Mouse (Mus musculus) intestine, embryonic 14.5 days (tissue): ENCODE data around the gene Galnt17. TPM values are rescaled to one million over a fixed set of nuclear protein-coding genes. Genes with fewer than 3 reads are reported as not detected.

Experiments used
- ATAC-seq: fragments of 200-750 bp; cut with Nextera tagmentation; replicated peaks from 2 replicates; pipeline ENCODE4 v1.8.0; 2017; ENCODE audit warnings: low read depth, moderate number of reproducible peaks, moderate TSS enrichment, moderate library complexity; ENCODE audit not compliant: low FRiP score, low TSS enrichment
- DNase-seq: peaks from one replicate; pipeline ENCODE4 v3.0.0-alpha.2; 2018; ENCODE audit warnings: low spot score
- H3K27ac ChIP-seq: fragments of 300-500 bp; sonication (generic); 2 replicates; pipeline ENCODE4 v1.5.1; 2014; ENCODE audit warnings: low read depth, mild to moderate bottlenecking, control low read depth
- H3K27me3 ChIP-seq: fragments of 300-500 bp; sonication (generic); replicated peaks from 2 replicates; pipeline ENCODE4 v1.6.1; 2014; ENCODE audit warnings: low read length, control low read depth; ENCODE audit not compliant: control insufficient read depth, insufficient read depth
- H3K36me3 ChIP-seq: fragments of 300-500 bp; sonication (generic); 2 replicates; pipeline ENCODE4 v1.6.1; 2014; ENCODE audit warnings: low read length, control low read depth; ENCODE audit not compliant: control insufficient read depth, insufficient read depth
- H3K4me1 ChIP-seq: fragments of 300-500 bp; sonication (generic); replicated peaks from 2 replicates; pipeline ENCODE4 v1.6.1; 2014; ENCODE audit warnings: low read length, control low read depth, mixed read lengths; ENCODE audit not compliant: control insufficient read depth, insufficient read depth
- H3K4me2 ChIP-seq: fragments of 300-500 bp; sonication (generic); 2 replicates; pipeline ENCODE4 v1.6.1; 2014; ENCODE audit warnings: low read length
- H3K4me3 ChIP-seq: fragments of 300-500 bp; sonication (generic); 2 replicates; pipeline ENCODE4 v1.5.1; 2014; ENCODE audit warnings: low read depth, low read length, control low read depth, mixed read lengths
- H3K9ac ChIP-seq: fragments of 300-500 bp; sonication (generic); 2 replicates; pipeline ENCODE4 v1.6.1; 2014; ENCODE audit warnings: mild to moderate bottlenecking, low read length
- H3K9me3 ChIP-seq: fragments of 300-500 bp; sonication (generic); 2 replicates; pipeline ENCODE4 v1.6.1; 2016; ENCODE audit warnings: low read length, control low read depth; ENCODE audit not compliant: control insufficient read depth
- WGBS: fragments of 180-500 bp; shearing (Covaris S2); extraction: QIAGEN DNeasy Blood & Tissue Kit; methylation state at CpG from one replicate; pipeline ENCODE4 v1.1.7; 2014; 5-methylcytosine and 5-hydroxymethylcytosine counted together
- polyA plus RNA-seq: library from polyadenylated mRNA; unstranded; fragments of >200 nt; fragmentation: Nextera tagmentation; extraction: Ambion mirVana; gene quantifications from 2 replicates; pipeline ENCODE4 v1.2.1, GENCODE M21; 2014

Galnt17 gene
- 0.69 and 1.0 TPM in 2 replicates for polyA plus RNA-seq

DNA sequence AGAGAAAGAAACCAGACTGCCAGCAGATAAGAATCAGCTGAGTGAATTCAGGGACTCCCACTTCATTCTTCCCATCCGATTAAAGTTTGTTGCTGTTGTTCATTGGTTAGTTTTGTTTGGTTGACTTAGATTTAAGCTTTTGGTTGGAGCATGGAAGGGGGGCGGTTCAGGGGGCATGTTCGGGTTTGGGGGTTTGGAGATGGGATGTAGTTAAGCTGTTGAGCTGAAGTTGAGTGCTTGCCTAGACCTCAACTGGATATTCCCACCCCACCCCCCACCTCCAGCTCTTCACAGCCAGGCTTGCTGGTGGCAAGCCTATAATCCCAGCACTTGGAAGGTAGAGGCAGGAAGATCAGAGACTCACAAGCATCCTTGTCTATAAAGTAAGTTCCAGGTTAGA, at the start of gene Galnt17:
Galnt17 (minus strand) TSS at position 101 of the 400 bp plus-strand sequence.
- no peaks in the 10 kb centered on the region for H3K9me3 ChIP-seq
- H3K27me3 ChIP-seq: peaks cover 30% of the 10 kb centered on the region
- H3K4me2 ChIP-seq: peak within 1 kb of the TSS; percentile 98
- peak within 1 kb of the TSS; percentile 69 for H3K4me3 ChIP-seq
- ATAC-seq (no peak), DNase-seq (no peak)
- WGBS: 44% methylated on average over 3 of the region's 3 CpGs
- H3K36me3 ChIP-seq: no peaks in the 10 kb centered on the region
- H3K4me1 ChIP-seq: peaks cover 6% of the 10 kb centered on the region; the same call in 1 of the 2 replicates
- peak within 1 kb of the TSS; percentile 51; the same call in 1 of the 2 replicates for H3K27ac ChIP-seq
- peak within 1 kb of the TSS; percentile 41 for H3K9ac ChIP-seq

DNA sequence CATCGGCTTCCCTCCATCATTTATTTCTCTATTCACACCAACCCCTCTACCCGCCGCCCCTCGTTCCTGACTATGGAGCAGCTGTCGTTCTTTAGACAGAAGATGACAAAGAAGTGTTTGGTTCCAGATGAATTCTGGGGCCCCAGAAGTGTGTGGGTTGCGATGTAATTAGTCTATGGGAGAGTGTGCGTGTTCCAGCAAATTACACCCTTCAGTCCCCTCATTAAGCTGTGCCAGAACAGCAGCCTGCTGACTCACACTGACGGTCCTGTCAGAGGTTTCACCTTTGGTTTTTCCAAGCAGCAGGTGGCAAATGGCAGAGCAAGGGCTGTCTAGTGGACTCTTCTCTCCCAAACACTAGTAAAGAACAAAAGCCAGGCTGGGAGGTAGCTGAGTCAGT, 26.2 kb upstream of the Galnt17 start:
- 83% methylated on average over 8 of the region's 8 CpGs for WGBS

DNA sequence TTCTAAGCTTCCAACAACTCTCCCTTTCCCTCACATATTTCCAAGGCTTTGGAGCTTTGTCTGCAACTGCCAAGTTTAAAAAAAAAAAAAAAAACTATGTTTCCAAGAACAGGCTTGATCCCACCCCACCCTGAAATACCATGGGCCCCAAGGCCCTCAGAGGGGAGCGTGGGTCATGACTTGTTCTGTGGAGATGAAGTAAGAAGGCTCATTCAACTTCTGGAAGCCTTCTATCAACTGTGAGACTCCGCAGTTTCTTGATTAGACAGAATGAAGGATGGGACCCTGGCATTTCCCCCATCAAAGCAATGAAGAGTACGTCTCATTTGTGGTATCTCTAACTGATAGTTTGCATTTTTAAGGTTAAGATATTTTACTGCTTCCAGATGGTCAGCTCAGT, 13.0 kb upstream of the Galnt17 start:
- WGBS: 51% methylated on average over 3 of the region's 3 CpGs
- no peak overlapping the region for H3K9ac ChIP-seq
- no peaks in the 10 kb centered on the region for H3K4me1 ChIP-seq
- ATAC-seq (no peak), DNase-seq (no peak)
- no peaks in the 10 kb centered on the region for H3K36me3 ChIP-seq
- H3K27ac ChIP-seq: no peak overlapping the region
- H3K9me3 ChIP-seq: no peaks in the 10 kb centered on the region
- no peak overlapping the region for H3K4me2 ChIP-seq
- H3K4me3 ChIP-seq: no peak overlapping the region
- H3K27me3 ChIP-seq: no peaks in the 10 kb centered on the region

More for the DNA sequence above, 26.2 kb upstream of the Galnt17 start:
- no peaks in the 10 kb centered on the region for H3K4me1 ChIP-seq
- H3K9ac ChIP-seq: no peak overlapping the region
- ATAC-seq (no peak), DNase-seq (no peak)
- no peak overlapping the region for H3K4me3 ChIP-seq
- H3K27ac ChIP-seq: no peak overlapping the region
- H3K36me3 ChIP-seq: no peaks in the 10 kb centered on the region
- H3K9me3 ChIP-seq: no peaks in the 10 kb centered on the region
- H3K4me2 ChIP-seq: no peak overlapping the region
- no peaks in the 10 kb centered on the region for H3K27me3 ChIP-seq

DNA sequence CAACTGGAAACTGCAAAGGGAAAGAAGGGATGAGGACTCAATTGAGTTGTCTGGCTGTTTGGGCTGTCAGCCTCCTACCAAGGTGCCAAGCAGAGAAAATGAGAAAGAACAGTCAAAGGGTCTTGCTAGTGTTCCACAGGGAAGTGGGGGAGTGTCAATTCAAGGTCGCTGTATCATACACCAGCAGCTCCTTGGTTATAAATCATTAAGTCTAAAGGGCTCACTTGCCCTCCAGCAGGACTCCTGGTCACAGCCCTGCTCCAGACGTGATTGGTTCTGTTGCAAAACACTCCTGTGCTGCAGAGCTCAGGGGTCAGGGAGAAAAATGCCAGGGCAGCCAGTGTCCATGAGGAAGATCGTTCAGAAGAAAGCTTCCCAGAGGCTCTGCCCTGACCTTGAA, 11.3 kb upstream of the Galnt17 start:
- WGBS: 7% methylated on average over 3 of the region's 3 CpGs
- Histone ChIP-seq H3K4me1 (no peaks in the 10 kb centered on the region), H3K27me3 (no peaks in the 10 kb centered on the region), H3K27ac (no peak overlapping the region), H3K4me2 (no peak overlapping the region), H3K9me3 (no peaks in the 10 kb centered on the region), H3K9ac (no peak overlapping the region), H3K4me3 (no peak overlapping the region), H3K36me3 (no peaks in the 10 kb centered on the region)
- ATAC-seq (no peak), DNase-seq (no peak)

DNA sequence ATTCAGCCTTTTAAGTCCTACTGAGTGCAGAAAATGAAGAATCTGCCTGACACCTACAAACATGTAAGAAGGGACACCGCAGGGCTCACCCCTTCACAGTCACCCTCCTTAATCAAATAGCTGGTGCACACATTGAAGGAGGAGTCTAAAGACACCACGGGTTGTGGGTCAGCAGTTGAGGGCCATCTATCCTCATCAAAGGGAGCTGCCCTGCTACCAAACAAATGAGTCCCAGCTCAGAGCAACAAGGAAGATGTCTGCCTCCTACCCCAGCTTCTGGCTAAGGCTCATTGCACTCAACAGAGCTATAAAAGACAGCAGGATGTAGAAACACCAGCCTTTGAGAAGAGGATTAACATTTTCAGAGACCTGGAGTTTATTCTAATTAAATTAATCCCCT, 10.8 kb upstream of the Galnt17 start:
- H3K4me3 ChIP-seq: no peak overlapping the region
- ATAC-seq (no peak), DNase-seq (no peak)
- no peak overlapping the region for H3K9ac ChIP-seq
- H3K4me2 ChIP-seq: no peak overlapping the region
- no peaks in the 10 kb centered on the region for H3K4me1 ChIP-seq
- no peaks in the 10 kb centered on the region for H3K9me3 ChIP-seq
- H3K27ac ChIP-seq: no peak overlapping the region
- no peaks in the 10 kb centered on the region for H3K36me3 ChIP-seq
- WGBS: 42% methylated on average over 2 of the region's 2 CpGs
- no peaks in the 10 kb centered on the region for H3K27me3 ChIP-seq

DNA sequence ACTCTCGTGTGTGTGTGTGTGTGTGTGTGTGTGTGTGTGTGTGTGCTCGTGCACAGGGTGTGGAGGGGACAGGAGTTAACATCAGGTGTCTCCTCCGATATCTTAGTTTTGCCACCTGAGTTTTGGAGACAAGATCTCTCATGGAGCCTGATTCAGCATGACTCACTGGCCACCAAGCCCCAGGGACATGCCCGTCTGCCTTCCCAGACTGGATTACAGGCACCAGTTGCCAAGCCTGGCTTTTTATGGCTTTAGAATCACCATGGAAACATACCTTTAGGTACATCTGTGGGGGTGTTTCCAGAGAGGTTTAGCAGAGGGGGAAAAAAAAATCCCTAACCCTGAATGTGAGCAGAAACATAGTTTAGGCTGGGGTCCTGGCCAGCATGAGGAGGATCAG, 6.7 kb upstream of the Galnt17 start:
- Histone ChIP-seq H3K4me2 (no peak overlapping the region), H3K36me3 (no peaks in the 10 kb centered on the region), H3K27ac (no peak overlapping the region), H3K4me3 (no peak overlapping the region), H3K27me3 (no peaks in the 10 kb centered on the region), H3K9ac (no peak overlapping the region), H3K4me1 (no peaks in the 10 kb centered on the region), H3K9me3 (no peaks in the 10 kb centered on the region)
- ATAC-seq (no peak), DNase-seq (no peak)
- WGBS: 80% methylated on average over 4 of the region's 4 CpGs

DNA sequence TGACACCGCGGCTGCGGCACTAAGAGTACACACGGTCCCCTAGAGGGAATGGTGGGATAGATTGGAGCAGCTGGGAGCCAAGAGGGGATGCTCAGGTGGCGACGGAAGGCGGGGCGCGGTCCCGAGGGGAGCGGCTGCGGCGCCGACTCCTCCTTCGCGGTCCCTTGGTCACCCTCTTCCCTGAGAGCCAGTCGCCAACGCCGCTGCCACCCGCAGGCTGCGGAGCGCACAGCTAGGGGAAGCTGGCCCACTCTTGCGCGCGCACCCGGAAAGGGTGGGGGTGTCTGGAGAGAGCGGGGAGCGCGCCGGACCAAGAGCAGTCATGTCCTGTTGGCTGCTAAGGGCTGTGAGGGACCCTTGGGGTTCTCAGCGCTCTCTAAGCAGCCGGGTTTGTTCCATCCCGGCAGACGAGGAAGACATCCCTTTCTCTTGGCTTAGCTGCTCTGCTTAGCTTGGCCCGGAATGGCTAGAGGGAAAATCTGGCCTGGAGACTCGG, 593 bp downstream of the Galnt17 start:
- Histone ChIP-seq H3K27ac (peak overlapping the region; percentile 51; the same call in 1 of the 2 replicates), H3K4me3 (peak overlapping the region; percentile 69), H3K36me3 (no peaks in the 10 kb centered on the region), H3K4me1 (peaks cover 6% of the 10 kb centered on the region; the same call in 1 of the 2 replicates), H3K9me3 (no peaks in the 10 kb centered on the region), H3K9ac (peak overlapping the region; percentile 41), H3K27me3 (peaks cover 30% of the 10 kb centered on the region), H3K4me2 (peak overlapping the region; percentile 98)
- ATAC-seq: peak; percentile 81
- DNase-seq: peak; percentile 89
- 0% methylated on average over 36 of the region's 36 CpGs for WGBS

DNA sequence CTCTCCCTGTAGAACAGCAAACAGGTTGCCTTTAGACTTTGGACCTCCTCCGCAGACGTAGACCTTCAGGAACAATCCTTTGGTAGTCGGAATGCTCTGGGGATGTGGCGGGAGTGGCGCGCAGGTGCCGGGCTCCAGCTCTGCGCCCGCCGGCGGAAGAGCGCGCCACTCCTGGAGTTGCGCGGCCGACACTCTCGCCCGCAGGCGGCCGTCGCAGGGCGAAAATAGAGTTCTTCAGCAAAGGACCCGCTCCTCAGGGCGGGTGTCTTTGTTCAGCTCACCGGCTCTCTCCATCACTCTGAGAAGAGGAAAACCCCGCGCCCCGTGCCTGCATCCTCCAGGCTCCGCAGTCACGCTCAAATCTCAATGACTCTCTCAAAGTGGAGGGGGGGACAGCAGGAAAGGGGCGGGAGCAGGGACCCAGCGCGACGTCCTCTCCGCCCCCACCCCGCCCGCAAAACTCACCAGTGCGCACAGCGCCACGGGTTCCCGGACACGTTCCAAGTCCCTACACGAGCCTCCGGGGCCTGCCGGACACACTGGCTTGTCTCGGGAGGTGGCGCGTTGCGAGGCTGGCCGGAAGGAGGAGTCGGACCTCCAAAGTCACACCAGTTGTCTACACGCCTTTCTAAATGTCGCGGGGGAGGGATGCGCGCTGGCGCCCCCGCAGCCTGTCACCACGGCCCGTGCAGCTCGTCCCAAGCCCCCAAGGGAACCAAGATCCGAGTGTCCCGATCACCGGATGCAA, 1.2 kb downstream of the Galnt17 start:
- H3K27me3 ChIP-seq: peaks cover 30% of the 10 kb centered on the region
- peak overlapping the region; percentile 98 for H3K4me2 ChIP-seq
- H3K9me3 ChIP-seq: no peaks in the 10 kb centered on the region
- peaks cover 6% of the 10 kb centered on the region; the same call in 1 of the 2 replicates for H3K4me1 ChIP-seq
- DNase-seq (peak; percentile 76), ATAC-seq (peak; percentile 41)
- peak overlapping the region; percentile 41 for H3K9ac ChIP-seq
- 0 out of 2 replicates have a peak overlapping the region, but pooled peaks have one; percentile 51 for H3K27ac ChIP-seq
- no peaks in the 10 kb centered on the region for H3K36me3 ChIP-seq
- H3K4me3 ChIP-seq: peak overlapping the region; percentile 69
- under 1% methylated on average over 63 of the region's 64 CpGs for WGBS
